ENCODE assay signal across 8 mouse cellular contexts in genomic region chr13:100103748-100104254, GRCm38 (mm10). TPM values are rescaled to one million over a fixed set of nuclear protein-coding genes. Genes with fewer than 3 reads are reported as not detected.
DNase-seq lines count a peak whose midpoint lies in the region; ATAC-seq and TF ChIP-seq lines count a peak whose summit lies in the region.

TSS of gene Bdp1 (minus strand) at chr13:100104070.

- peaks cover 2% of the 10 kb centered on the region; the same call in 1 of the 2 replicates for H3K36me3 ChIP-seq in embryonic facial prominence, embryonic 14.5 days (ENCODE audit: control insufficient read depth, insufficient read depth, low read length)
- H3K36me3 ChIP-seq in limb, embryonic 14.5 days (ENCODE audit: control insufficient read depth, insufficient read depth, low read length), result peaks cover 2% of the 10 kb centered on the region
- no peaks in the 10 kb centered on the region for H3K36me3 ChIP-seq in midbrain, postnatal 0 days (ENCODE audit: insufficient read depth, low read length)

- H3K9ac ChIP-seq in embryonic facial prominence, embryonic 14.5 days (ENCODE audit: low read depth, low read length), result peak within 1 kb of the TSS; percentile 79
- peak within 1 kb of the TSS; percentile 90 for H3K9ac ChIP-seq in limb, embryonic 14.5 days (ENCODE audit: low read depth, low read length, severe bottlenecking)
- H3K9ac ChIP-seq in midbrain, postnatal 0 days (replicated peaks; ENCODE audit: low read length, poor library complexity, severe bottlenecking), result peak within 1 kb of the TSS; percentile 73

- TF ChIP-seq POLR2A in limb, embryonic 14.5 days (IDR thresholded peaks at IDR 0.05; ENCODE audit: borderline replicate concordance, extremely low read depth, insufficient read depth, insufficient read length), result peak; percentile 42; the same call in 1 of the 2 replicates

- H3K27me3 ChIP-seq in embryonic facial prominence, embryonic 14.5 days (replicated peaks; ENCODE audit: control insufficient read depth, insufficient read depth, low read length), result no peaks in the 10 kb centered on the region
- H3K27me3 ChIP-seq in limb, embryonic 14.5 days (ENCODE audit: control insufficient read depth, insufficient read depth, low read length), result no peaks in the 10 kb centered on the region
- no peaks in the 10 kb centered on the region for H3K27me3 ChIP-seq in midbrain, postnatal 0 days (ENCODE audit: insufficient read depth, low read length)

- no peak for TF ChIP-seq CTCF in midbrain, postnatal 0 days (IDR thresholded peaks at IDR 0.05)

- H3K4me1 ChIP-seq in embryonic facial prominence, embryonic 14.5 days (ENCODE audit: control insufficient read depth, insufficient read depth, low read length), result peaks cover 17% of the 10 kb centered on the region
- H3K4me1 ChIP-seq in limb, embryonic 14.5 days (ENCODE audit: control insufficient read depth, insufficient read depth, low read length), result peaks cover 11% of the 10 kb centered on the region
- H3K4me1 ChIP-seq in midbrain, postnatal 0 days (ENCODE audit: insufficient read depth, low read length), result peaks cover 6% of the 10 kb centered on the region

- peak within 1 kb of the TSS; percentile 78 for H3K4me3 ChIP-seq in embryonic facial prominence, embryonic 14.5 days (ENCODE audit: low read depth, low read length)
- H3K4me3 ChIP-seq in limb, embryonic 14.5 days (replicated peaks; ENCODE audit: low read length), result peak within 1 kb of the TSS; percentile 99
- H3K4me3 ChIP-seq in midbrain, postnatal 0 days (ENCODE audit: low read depth, low read length), result peak within 1 kb of the TSS; percentile 79

- H3K4me2 ChIP-seq in embryonic facial prominence, embryonic 14.5 days (ENCODE audit: low read depth, low read length), result peak within 1 kb of the TSS; percentile 85
- H3K4me2 ChIP-seq in limb, embryonic 14.5 days (replicated peaks; ENCODE audit: low read depth, low read length, severe bottlenecking), result peak within 1 kb of the TSS; percentile 51
- H3K4me2 ChIP-seq in midbrain, postnatal 0 days (ENCODE audit: low read depth, low read length, poor library complexity, severe bottlenecking), result peak within 1 kb of the TSS; percentile 80

- under 1% methylated on average over 33 of the region's 44 CpGs for WGBS in embryonic facial prominence, embryonic 14.5 days
- WGBS in limb, embryonic 14.5 days, result under 1% methylated on average over 43 of the region's 44 CpGs
- under 1% methylated on average over 43 of the region's 44 CpGs for whole genome bisulfite sequencing in midbrain, postnatal 0 days

- peak; percentile 78 for ATAC-seq in embryonic facial prominence, embryonic 14.5 days (ENCODE audit: low read depth)
- ATAC-seq in limb, embryonic 14.5 days (ENCODE audit: low FRiP score, low read depth), result peak; percentile 79
- peak; percentile 81 for ATAC-seq in midbrain, postnatal 0 days (ENCODE audit: low FRiP score)

- peak; percentile 88 for DNase-seq in 3T3-L1 (ENCODE audit: low read depth, low spot score)
- peak; percentile 81 to 93 for DNase-seq in adrenal gland, postnatal 4 days (ENCODE audit: low spot score in 2 of 2)
- DNase-seq in embryonic facial prominence, embryonic 14.5 days (ENCODE audit: low spot score), result peak; percentile 92
- peak; percentile 94 for DNase-seq in heart, adult 8-10 months (ENCODE audit: low spot score)
- DNase-seq in kidney, adult 9 months, result peak; percentile 95
- DNase-seq in limb, embryonic 14.5 days (ENCODE audit: low spot score), result peak; percentile 92
- peak; percentile 95 for DNase-seq in midbrain, postnatal 0 days (ENCODE audit: low spot score)
- peak; percentile 86 to 96 for DNase-seq in spleen, postnatal 14 days (ENCODE audit: low spot score in 2 of 2)

- H3K9me3 ChIP-seq in embryonic facial prominence, embryonic 14.5 days (ENCODE audit: control insufficient read depth, low read length), result no peaks in the 10 kb centered on the region
- H3K9me3 ChIP-seq in limb, embryonic 14.5 days (ENCODE audit: control insufficient read depth, low read length), result no peaks in the 10 kb centered on the region
- H3K9me3 ChIP-seq in midbrain, postnatal 0 days (ENCODE audit: low read length), result no peaks in the 10 kb centered on the region

- peak within 1 kb of the TSS; percentile 71 for H3K27ac ChIP-seq in embryonic facial prominence, embryonic 14.5 days (replicated peaks; ENCODE audit: low read depth, low read length)
- H3K27ac ChIP-seq in limb, embryonic 14.5 days (replicated peaks; ENCODE audit: low read depth, low read length), result peak within 1 kb of the TSS; percentile 70
- peak within 1 kb of the TSS; percentile 64 for H3K27ac ChIP-seq in midbrain, postnatal 0 days (ENCODE audit: low read depth, low read length)

RNA-seq across cellular contexts. Expression of gene Bdp1, which starts in this region (rescaled TPM):
- total RNA-seq in adrenal gland, postnatal 4 days (2021), result 10 to 100 TPM; 28.3 to 30.3 TPM
- polyA plus RNA-seq in embryonic facial prominence, embryonic 14.5 days (2014; fragmentation: Nextera tagmentation; extraction: Ambion mirVana), result 22.6 and 23.2 TPM in 2 replicates
- 10 to 100 TPM; 20.8 to 30.5 (median 24.6) TPM for total RNA-seq in heart, adult 8-10 months (2022)
- polyA plus RNA-seq in limb, embryonic 14.5 days (2012; rRNA removed), result 10.0 and 12.7 TPM in 2 replicates
- polyA plus RNA-seq in limb, embryonic 14.5 days (2014; fragmentation: Nextera tagmentation; extraction: Ambion mirVana), result 20.6 and 26.4 TPM in 2 replicates
- total RNA-seq in midbrain, postnatal 0 days (2014; rRNA removed), result 19.8 and 23.0 TPM in 2 replicates
- 17.9 and 18.9 TPM in 2 replicates for polyA plus RNA-seq in midbrain, postnatal 0 days (2015; fragmentation: Nextera tagmentation; extraction: Ambion mirVana)

Comparison
In these comparisons a context has a peak if more than half of its experiments do, and no peak if none do; other contexts are left out.
1. Peak in every context shown above with its lines: DNase-seq, ATAC-seq, H3K4me3 ChIP-seq and H3K27ac ChIP-seq.